Mouse (Mus musculus): ENCODE results near the gene Sypl. TPM values are rescaled to one million over a fixed set of nuclear protein-coding genes. Genes with fewer than 3 reads are reported as not detected.

The Sypl gene
- total RNA-seq (2021): 10 to 100 TPM; 85.3 to 86.1 TPM

DNA sequence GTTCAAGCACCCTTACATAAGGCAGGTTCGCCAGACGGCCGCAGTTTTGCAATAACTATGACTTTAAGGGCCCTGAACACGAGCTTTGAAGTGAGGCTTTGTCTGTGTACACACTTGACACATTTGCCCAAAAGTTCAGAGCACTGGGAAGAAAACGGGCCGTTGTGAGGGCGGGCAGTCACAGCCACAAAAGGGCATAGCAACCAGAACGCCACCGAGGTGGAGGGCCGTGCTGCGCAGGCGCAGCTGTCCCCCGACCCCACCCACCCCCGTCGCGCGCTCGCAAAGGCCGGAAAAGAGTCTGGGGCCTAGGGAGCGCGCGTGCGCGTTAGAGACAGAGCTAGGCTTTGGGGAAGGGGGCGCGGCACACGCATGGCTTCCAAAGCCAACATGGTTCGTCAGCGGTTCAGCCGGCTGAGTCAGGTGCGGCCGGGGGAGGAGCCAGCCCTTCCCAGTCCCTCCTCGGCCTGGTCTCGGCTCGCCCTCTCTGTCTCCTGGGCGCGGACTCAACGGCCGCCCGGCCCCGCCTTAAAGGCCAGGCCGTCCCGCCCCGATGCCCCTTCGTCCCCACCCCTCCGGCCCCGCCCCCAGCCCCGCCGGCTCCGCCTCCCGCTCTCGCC is at the start of gene Sypl:
Gene Sypl, plus strand, starts transcription at position 296 of the 620 bp plus-strand sequence.
- intact Hi-C loops (cut with DNase I): loop anchor here (2.0 kb wide), 1 partner anchor 57 kb away; no protein-coding TSS in a partner anchor
- DNase-seq (ENCODE audit: low spot score): peak; percentile 97

DNA sequence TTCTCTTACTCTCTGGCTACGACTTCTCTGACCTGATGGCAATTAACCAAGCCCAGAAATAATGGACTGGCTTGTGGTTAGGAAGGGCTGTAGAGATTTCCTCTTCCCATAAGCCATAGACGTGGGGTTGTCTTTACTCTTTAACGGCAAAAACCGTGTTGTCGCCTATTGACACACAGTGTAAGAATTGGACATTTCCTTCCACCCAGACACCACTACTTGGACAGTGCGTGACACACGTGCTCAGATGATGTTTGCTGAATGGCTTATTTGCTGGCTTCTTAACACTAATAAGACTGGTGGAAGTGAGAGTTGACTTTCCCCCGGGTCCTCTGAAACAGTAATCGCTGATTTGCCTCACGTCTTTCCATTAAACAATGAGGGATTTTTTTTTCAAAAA is 44.0 kb upstream of the Sypl start:
- DNase-seq (ENCODE audit: low spot score): no peak
- intact Hi-C loops (cut with DNase I): loop anchor here (1.0 to 5.0 kb wide), 3 partner anchors 101 to 518 kb away; partner anchors contain the start of gene Twistnb

DNA sequence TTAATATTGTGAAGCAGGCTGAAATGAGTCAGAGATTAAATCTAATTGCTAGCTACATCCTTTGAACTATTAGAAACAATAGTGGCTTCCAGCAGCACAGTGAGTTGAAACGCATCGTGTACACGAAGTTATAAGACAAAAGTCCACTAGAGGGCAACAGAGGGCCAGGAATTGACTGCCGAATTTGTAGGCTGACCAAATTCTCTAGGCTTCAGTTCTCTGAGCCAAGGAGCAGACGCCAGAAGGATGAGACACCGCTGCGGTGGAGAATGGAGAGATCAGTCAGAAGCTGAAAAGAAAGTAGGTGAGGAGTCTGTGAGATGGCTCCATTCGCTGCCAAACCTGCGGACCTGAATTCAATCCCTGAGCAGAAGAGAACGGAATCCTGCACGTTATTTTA is 43.6 kb upstream of the Sypl start:
- no peak for DNase-seq (ENCODE audit: low spot score)
- intact Hi-C loops (cut with DNase I): loop anchor here (1.0 to 5.0 kb wide), 3 partner anchors 100 to 517 kb away; partner anchors contain the start of gene Twistnb

DNA sequence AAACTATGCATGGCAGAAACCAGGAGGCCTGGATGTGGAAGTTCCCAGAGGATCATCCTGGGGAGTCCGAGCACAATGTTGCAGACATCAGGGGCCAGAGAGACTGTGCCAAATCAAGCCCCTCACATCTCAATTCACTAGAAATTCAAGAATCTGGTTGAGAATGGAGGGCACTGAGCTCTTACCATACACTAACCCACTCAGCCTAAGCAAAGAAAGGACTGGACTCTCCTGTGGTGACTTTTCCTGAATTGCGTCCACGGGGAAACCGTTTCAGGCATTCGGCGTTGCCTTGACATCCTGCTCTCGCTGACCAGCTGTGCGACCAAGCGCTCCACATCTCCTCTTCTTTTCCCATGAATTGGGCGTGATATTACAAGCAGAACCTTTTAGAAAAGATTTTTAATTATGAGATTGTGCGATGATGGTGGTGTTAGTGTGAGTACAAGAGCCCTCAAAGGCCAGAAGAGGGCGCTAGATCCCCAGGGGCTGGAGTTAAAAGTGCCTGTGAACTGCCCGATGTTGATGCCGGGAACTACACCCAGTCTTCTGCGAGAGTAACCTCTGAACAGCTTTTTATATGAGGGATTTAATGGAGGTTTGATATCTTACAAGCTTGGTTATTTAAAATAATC is 43.0 kb upstream of the Sypl start:
- intact Hi-C loops (cut with DNase I): loop anchor here (1.0 to 5.0 kb wide), 3 partner anchors 100 to 517 kb away; partner anchors contain the start of gene Twistnb
- DNase-seq (ENCODE audit: low spot score): no peak

DNA sequence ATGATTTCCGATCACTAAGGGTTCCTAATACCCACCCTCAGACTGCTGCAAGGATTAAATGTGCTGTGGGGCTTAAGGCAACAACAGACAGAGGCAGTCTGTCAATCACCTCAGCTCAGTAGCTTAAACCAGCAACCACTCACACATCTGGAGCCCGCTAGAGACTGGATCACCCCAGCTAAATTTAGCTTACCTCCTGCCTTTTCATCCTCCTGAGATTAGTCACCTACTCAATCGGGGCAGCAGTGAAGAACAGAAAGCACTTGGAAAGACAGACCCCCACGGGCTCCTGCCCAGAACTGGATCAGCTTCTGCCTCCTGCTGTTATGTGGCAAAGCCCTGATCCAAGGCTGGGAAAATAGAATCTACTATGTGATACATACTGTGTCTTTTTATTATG is 42.1 kb upstream of the Sypl start:
- intact Hi-C loops (cut with DNase I): loop anchor here (5.0 kb wide), 2 partner anchors 196 to 516 kb away; partner anchors contain the start of gene Twistnb
- no peak for DNase-seq (ENCODE audit: low spot score)

DNA sequence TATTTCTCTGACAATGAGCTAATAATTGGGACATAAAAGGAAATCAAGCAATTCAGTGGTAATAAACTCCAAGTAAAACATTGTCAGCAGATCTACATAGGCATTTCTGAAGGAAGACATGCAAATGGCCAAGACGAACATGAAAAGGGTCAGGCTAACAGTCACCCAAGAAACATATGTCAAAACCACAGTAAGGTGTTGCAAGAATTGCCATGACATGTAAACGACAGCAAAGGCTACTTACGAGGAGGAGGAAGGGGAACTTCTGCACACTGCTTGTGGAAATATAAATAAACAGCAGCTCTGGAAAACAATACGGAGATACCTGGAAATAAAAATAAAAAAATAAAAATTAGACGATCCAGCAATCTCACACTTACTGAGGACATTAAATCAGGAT is 40.9 kb upstream of the Sypl start:
- intact Hi-C loops (cut with DNase I): loop anchor here (5.0 kb wide), 2 partner anchors 195 to 515 kb away; partner anchors contain the start of gene Twistnb
- no peak for DNase-seq (ENCODE audit: low spot score)

DNA sequence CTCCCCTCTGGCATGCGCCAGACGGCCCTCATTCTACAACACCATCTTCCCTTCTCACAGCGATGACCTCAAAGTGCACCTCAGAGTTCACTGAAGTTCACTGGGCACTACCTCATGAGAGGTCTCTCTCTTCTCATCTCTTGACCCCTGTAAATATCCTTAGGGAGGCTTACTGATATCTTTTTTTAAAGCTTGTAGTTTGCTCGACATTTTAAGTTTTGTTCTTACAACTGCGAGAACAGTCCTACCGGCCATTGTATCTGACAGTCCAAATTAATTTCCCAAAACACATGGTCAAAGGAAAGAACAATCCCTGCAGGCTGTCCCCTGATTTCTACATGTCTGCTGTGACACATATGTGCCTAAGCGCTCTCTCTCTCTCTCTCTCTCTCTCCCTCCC is 35.0 kb upstream of the Sypl start:
- intact Hi-C loops (cut with DNase I): no loop called here
- DNase-seq (ENCODE audit: low spot score): no peak

DNA sequence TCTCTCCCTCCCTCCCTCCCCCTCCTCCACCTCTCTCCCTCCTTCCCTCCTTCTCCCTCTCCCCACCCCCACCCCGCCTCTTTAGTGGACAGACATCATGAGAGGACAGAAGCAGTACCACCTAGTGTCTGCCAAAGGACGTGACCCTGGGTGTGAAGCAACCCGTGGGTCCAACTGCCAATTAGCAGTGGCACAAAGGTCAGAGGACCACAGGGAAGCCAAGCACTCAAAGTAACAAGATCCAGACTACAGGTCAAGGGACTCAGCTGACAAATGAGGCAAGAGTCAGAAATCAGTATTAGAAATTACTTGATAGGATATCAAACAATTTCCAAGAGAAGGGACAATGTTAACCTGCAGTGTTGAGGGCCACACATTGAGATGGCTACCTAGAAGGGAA is 34.6 kb upstream of the Sypl start:
- no peak for DNase-seq (ENCODE audit: low spot score)
- intact Hi-C loops (cut with DNase I): no loop called here

DNA sequence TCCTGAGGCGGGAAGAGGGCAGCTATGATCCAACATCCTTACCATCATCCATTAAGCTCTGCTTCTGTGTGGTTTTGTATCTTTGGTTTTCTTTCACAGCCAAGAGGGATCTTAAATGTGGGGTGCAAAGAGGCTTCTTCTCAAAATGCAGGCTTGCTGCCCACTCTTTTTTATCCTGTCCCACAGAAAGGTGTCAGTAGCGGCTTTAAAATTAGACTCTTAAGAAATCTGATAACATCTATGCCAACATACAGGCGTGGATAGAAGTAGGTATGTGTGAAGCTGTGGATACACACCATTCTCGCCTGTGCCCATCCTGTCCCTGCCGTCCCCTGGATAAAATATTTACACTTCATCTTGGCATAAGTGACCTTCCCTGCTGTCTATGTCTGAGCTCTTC is 34.2 kb upstream of the Sypl start:
- intact Hi-C loops (cut with DNase I): no loop called here
- no peak for DNase-seq (ENCODE audit: low spot score)

DNA sequence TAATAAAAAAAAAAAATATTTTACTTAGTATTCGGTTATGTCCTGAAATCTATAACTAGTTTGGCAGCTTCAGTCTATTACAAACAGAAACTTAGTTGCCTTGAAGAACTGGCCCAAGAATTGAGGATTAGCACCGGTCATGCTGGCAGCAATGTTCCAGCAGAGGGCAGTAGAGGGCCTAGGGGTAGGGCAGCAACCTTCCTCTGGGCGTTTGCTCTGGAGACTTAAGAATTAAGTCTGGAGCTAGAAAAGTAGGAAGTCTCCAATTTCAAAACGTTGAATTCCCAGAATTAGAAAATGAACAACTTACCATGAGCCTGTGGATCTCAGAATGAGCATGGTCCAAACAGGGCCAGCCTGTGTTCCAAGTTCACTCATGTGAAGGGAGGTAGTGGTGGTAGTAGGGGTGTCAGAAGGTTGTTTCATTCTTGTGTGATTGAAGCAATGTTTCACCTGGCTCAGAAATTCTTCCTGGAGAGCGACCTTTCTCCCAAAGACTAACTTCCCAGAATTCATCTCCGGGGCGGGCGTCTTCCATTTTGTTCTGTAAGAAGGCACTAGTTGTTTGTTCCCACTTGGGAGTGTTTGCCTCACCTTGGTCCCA is 33.4 kb upstream of the Sypl start:
- no peak for DNase-seq (ENCODE audit: low spot score)
- intact Hi-C loops (cut with DNase I): loop anchor here (2.0 to 5.0 kb wide), 2 partner anchors 42 to 91 kb away; no protein-coding TSS in a partner anchor

DNA sequence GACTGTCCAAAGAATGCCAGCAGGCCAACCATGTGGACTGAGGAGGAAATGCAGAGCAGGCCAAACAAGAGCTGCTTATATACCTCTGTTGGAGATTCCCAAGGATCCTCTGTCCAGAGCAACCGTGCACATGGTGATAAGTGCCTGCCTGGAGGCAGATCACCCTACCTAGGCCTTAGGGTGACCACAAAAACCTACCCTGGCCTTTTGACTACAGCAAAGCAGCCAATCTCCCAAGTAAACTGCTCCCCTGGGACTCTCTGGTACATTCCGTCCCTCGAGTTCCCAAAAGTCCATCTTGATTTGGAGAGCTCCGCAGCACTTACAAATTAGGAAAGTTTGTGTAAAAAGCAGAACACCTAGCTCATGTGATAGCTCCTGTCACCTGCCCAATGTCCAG is 32.6 kb upstream of the Sypl start:
- DNase-seq (ENCODE audit: low spot score): no peak
- intact Hi-C loops (cut with DNase I): loop anchor here (2.0 to 5.0 kb wide), 2 partner anchors 41 to 90 kb away; no protein-coding TSS in a partner anchor

DNA sequence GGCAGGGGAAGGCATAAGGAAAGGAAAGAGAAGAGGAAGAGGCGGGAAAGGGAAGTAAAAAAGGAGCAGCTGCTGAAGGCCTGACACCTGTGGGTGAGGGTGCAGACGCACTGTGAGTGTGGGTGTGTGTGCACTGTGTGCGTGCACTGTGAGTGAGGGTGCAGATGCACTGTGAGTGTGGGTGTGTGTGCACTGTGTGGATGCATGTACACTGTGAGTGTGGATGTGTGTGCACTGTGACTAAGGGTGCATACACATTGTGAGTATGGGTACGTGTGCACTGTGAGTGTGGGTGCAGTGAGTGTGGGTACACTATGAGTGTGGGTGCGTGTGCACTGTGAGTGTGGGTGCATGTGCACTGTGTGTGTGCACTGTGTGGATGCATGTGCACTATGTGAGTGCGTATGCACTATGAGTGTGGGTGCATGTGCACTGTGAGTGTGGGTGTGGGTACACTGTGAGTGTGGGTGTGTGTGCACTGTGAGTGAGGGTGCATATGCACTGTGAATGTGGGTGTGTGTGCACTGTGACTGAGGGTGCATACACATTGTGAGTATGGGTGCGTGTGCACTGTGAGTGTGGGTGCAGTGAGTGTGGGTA is 32.1 kb upstream of the Sypl start:
- intact Hi-C loops (cut with DNase I): loop anchor here (2.0 to 5.0 kb wide), 2 partner anchors 41 to 89 kb away; no protein-coding TSS in a partner anchor
- DNase-seq (ENCODE audit: low spot score): no peak

DNA sequence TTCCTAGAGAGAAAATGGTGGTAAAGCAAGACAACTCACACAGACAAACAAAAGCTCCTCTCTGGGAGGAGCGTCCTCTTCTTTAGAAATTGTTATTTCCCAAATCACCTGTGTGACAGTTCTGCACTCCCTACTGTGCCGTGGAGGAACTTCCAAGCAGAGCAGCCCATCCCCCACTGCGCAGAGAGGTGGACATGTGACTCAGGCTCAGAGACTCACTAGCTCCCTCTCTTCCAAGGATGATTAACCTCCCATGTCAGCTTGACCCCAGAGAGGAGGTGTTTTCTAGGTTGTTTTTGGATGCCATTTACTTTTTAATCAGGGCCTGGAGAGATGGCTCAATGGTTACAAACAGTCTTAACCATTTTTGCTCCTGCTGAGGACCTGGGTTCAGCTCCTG is 29.4 kb upstream of the Sypl start:
- intact Hi-C loops (cut with DNase I): loop anchor here (5.0 kb wide), 1 partner anchor 38 kb away; no protein-coding TSS in a partner anchor

DNA sequence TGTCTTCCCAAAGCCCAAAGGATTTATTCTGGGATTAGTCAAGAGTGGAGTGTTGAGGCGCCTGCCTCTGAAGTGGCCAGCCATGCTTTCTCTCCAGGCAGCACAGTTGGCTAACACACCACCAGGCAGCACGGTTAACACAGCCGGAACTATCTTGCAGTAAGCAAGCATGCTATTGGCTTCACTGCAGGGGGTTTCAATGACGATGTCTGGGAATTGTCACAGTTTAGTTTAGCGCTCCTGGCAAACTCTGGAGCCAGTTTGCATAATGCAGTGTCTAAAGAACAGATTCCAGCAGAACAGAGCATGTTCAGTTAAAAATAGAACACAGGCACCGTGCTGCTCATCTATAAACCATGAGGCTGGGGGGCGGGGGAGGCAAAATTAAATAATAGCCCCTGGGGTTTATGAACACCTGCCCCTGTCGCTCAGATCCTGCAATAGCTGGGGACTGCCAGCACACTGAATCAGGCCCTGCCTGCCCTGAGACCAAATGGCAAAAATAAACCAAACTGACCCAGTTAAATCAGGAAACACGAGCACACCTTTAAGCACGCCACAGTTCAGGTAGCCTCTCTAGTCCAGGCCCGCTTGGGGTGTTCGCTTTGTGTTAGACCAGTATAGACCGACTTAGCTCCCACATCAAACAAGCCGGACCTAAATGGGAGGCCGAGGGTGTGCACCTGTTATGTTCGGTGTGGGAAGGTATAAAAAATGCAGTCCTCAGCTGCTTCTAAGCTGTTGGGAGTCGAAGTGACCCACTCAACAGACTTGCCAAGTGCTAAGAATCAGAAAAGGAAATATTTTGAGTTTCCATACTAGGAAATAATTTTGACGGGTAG is 27.1 kb upstream of the Sypl start:
- intact Hi-C loops (cut with DNase I): no loop called here
- DNase-seq (ENCODE audit: low spot score): no peak

More for the DNA sequence above, 29.4 kb upstream of the Sypl start:
- DNase-seq (ENCODE audit: low spot score): no peak

DNA sequence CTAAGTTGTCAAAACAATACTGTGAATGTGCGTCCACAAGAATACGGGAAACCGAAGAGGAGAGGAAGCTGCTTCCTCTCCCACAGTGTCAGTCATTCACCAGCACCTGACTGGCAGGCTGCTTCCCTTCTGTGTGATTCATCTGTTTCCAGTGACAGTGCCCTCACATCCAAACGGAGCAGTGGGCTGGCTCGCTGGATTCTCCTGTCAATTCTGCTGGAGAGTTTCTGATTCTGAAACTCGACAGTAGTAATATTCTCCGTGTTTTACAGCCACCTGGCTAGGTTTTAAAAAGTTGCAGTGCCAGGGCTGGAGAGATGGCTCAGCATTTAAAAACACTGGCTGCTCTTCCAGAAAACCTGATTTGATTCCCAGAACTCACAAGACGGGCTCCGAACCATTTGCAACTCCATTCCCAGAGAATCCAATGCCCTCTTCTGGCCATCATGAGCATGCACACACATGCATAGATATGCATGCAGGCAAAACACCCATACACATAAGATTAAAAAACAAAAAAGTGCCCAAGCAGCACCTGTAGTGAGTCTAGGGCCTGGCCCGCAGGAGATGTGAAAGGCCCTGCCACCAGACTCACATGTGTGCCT is 26.4 kb upstream of the Sypl start:
- intact Hi-C loops (cut with DNase I): no loop called here
- DNase-seq (ENCODE audit: low spot score): no peak

DNA sequence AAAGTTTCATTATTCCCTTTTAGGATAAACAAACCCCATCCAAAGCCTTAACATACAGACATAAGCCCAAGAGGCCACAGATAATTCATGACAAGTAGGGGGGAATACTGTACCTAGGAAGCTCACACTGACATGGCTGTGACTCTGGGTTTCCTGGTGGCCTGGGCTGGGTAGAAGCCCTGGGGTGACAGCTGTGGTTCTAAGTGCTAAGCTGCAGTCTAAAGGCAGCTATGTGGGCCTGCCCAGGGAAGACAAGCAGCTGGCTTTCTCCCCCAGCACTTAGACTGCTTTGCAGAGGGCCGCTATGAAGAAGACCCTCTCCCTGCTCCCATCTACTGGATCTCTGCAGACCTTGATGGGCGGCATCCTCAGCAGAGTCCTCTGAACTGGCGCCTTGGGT is 25.5 kb upstream of the Sypl start:
- no peak for DNase-seq (ENCODE audit: low spot score)
- intact Hi-C loops (cut with DNase I): no loop called here

DNA sequence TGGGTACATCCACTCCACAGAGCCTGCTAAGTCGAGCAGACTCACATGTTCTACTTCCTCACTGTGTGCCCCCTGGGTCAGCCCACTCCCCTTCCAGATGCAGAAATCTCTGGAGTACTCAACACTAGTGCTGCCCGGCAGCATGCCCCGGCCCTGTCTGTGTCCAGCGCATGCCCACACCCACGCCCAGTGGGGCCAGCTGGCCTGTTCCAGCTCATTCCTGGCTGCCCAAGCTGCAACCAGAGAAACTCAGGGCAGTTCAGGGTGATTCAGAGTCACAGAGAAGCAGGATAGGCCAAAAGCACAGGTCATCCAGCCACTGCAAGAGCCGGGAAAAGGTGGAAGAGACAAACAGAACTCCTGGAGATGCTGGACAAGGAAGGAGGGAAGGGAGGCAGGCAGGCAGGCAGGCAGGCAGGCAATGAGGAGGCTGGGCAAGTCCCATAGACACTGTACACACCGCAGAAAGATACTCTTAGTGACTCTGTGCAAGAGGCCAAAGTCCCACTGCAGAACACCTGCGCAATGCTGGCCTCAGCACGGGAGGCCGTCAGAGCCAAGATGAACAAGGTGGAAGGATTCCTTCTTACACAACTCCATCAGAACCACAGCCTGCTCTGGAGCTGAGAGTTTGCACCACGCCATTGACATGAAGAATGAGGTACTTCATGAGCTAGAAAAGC is 23.7 kb upstream of the Sypl start:
- intact Hi-C loops (cut with DNase I): no loop called here
- DNase-seq (ENCODE audit: low spot score): no peak

DNA sequence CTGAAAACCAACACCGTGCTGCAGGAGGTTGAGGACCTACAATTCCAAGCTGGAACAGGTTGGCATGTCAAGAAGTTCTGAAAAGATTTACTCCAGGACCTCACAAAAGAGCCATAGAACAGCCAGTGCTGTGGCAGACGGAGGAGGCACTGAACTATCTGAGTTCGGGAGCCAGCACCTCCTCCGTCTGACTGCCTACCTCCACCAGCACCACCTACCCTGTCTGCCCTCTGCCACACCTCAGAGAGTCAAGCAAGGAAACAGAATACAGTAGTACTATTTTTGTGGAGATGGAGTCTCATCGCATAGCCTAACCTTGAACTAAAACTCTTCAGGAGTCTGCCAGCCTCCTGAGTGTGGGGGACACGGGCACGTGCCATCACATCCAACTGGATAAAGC is 23.1 kb upstream of the Sypl start:
- intact Hi-C loops (cut with DNase I): no loop called here
- DNase-seq (ENCODE audit: low spot score): no peak
